Mouse (Mus musculus) heart, postnatal 0 days (tissue): ENCODE results near the gene Cand1.
A peak's percentile ranks its signal among the peaks of the same experiment; 100 is the strongest.

ENCODE experiments used
- CTCF ChIP-seq: IDR thresholded peaks from 2 replicates; pipeline ENCODE4 v1.5.1; 2016; ENCODE audit warnings: antibody characterized with exemption, control low read depth, low read depth
- EP300 ChIP-seq: IDR thresholded peaks from 2 replicates; pipeline ENCODE4 v1.6.1; 2016; ENCODE audit warnings: antibody characterized with exemption, low read depth

GRCm38 (mm10) chr10:119161820-119162382, 78.0 kb downstream of the Cand1 start:
- TF ChIP-seq CTCF = peak; percentile 1; the same call in 1 of the 2 replicates
- TF ChIP-seq EP300 = no peak
